Mouse (Mus musculus) neural tube, embryonic 14.5 days (tissue): Measurements from ENCODE around the gene Nrp2. TPM values are rescaled to one million over a fixed set of nuclear protein-coding genes. Genes with fewer than 3 reads are reported as not detected.

Source experiments
- ATAC-seq: fragments of 200-750 bp; cut with Nextera tagmentation; 2 replicates; pipeline ENCODE4 v1.8.0; 2017; ENCODE audit warnings: low read depth, mild to moderate bottlenecking, moderate TSS enrichment, moderate library complexity
- H3K27ac ChIP-seq: fragments of 300-500 bp; sonication (generic); 2 replicates; pipeline ENCODE4 v1.5.1; 2014; ENCODE audit warnings: low read depth, mild to moderate bottlenecking, control low read depth, low read length, moderate library complexity, mixed read lengths
- H3K27me3 ChIP-seq: fragments of 300-500 bp; sonication (generic); 2 replicates; pipeline ENCODE4 v1.6.1; 2014; ENCODE audit warnings: low read length; ENCODE audit not compliant: control insufficient read depth, insufficient read depth
- H3K36me3 ChIP-seq: fragments of 300-500 bp; sonication (generic); 2 replicates; pipeline ENCODE4 v1.6.1; 2014; ENCODE audit warnings: low read length, mixed read lengths; ENCODE audit not compliant: control insufficient read depth, insufficient read depth
- H3K4me1 ChIP-seq: fragments of 300-500 bp; sonication (generic); 2 replicates; pipeline ENCODE4 v1.6.1; 2014; ENCODE audit warnings: low read length; ENCODE audit not compliant: control insufficient read depth, insufficient read depth
- H3K4me2 ChIP-seq: fragments of 300-500 bp; sonication (generic); 2 replicates; pipeline ENCODE4 v1.6.1; 2014; ENCODE audit warnings: mild to moderate bottlenecking, low read depth, low read length, control low read depth
- H3K4me3 ChIP-seq: fragments of 300-500 bp; sonication (generic); 2 replicates; pipeline ENCODE4 v1.5.1; 2014; ENCODE audit warnings: low read depth, low read length, control low read depth, mixed read lengths
- H3K9ac ChIP-seq: fragments of 300-500 bp; sonication (generic); replicated peaks from 2 replicates; pipeline ENCODE4 v1.6.1; 2014; ENCODE audit warnings: low read depth, mild to moderate bottlenecking, control low read depth, low read length, mixed read lengths
- H3K9me3 ChIP-seq: fragments of 300-500 bp; sonication (generic); 2 replicates; pipeline ENCODE4 v1.6.1; 2016; ENCODE audit warnings: low read length; ENCODE audit not compliant: control insufficient read depth
- WGBS: fragments of 180-500 bp; shearing (Covaris S2); extraction: QIAGEN DNeasy Blood & Tissue Kit; methylation state at CpG from one replicate; pipeline ENCODE4 v1.1.7; 2014; 5-methylcytosine and 5-hydroxymethylcytosine counted together
- polyA plus RNA-seq: library from polyadenylated mRNA; unstranded; fragments of >200 nt; fragmentation: Nextera tagmentation; extraction: Ambion mirVana; gene quantifications from 2 replicates; pipeline ENCODE4 v1.2.1, GENCODE M21; 2014

Gene Nrp2
- polyA plus RNA-seq, 1 experiment from 2014 or later: 35.8 TPM

DNA sequence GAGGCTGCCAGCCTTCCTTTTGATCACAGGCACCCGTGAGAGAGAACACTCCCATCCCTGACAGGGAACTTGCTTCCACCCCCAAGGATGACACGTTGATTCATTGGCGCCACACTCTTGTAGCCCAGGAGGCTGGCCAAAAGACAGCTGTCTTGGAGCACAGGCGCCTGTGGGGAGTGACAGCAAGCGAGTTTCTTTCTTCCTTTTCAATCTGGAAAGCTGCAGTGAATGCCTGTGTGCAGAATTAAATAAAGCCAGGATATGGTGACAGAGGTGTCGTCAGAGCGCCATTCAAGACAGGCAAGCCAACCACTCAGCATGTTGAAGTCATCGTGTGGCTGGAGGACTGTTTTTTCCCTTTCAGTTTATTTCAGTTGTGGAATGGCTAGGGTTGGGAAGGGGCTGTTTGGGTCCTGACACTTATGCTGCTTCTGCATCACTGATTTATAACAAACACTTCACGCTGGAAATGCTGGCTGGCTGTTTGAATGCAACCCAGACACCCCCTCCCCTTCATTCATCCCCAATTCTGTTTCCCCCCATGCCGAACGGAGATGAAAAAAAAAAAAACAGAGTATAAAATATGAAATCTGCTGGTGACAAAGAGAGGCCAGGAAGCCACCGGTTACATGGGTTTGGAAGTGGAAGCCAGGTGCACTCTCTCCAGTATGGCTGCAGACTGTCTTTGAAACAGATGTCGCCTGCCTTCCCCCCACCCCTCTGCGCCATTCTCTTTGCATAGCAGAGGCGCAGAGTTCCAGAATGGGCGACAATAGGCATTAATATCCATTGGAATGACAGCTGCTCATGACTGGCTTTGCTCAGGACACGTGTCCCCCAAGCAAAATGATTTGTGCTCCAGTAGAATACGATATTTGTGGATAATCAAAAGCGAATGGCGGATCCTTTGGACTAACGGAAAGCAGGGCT, 20.4 kb upstream of the Nrp2 start:
- Histone ChIP-seq H3K4me2 (peak overlapping the region; percentile 22; the same call in 1 of the 2 replicates), H3K27me3 (no peaks in the 10 kb centered on the region), H3K9ac (no peak overlapping the region), H3K4me3 (no peak overlapping the region), H3K4me1 (peaks cover 4% of the 10 kb centered on the region; the same call in 1 of the 2 replicates), H3K27ac (peak overlapping the region; percentile 13; the same call in 1 of the 2 replicates), H3K9me3 (no peaks in the 10 kb centered on the region), H3K36me3 (no peaks in the 10 kb centered on the region)
- 24% methylated on average over 21 of the region's 21 CpGs for WGBS
- peak; percentile 56; the same call in 1 of the 2 replicates for ATAC-seq

GRCm38 (mm10) chr1:62683498-62683897, 19.6 kb upstream of the Nrp2 start:
- no peak overlapping the region for H3K27ac ChIP-seq
- no peak overlapping the region; the same call in 1 of the 2 replicates for H3K4me2 ChIP-seq
- H3K4me3 ChIP-seq: no peak overlapping the region
- H3K36me3 ChIP-seq: no peaks in the 10 kb centered on the region
- no peaks in the 10 kb centered on the region for H3K27me3 ChIP-seq
- 59% methylated on average over 2 of the region's 2 CpGs for WGBS
- ATAC-seq: no peak
- H3K4me1 ChIP-seq: peaks cover 4% of the 10 kb centered on the region; the same call in 1 of the 2 replicates
- no peaks in the 10 kb centered on the region for H3K9me3 ChIP-seq
- H3K9ac ChIP-seq: no peak overlapping the region

GRCm38 (mm10) chr1:62687511-62687910, 15.6 kb upstream of the Nrp2 start:
- WGBS: 79% methylated on average over 8 of the region's 8 CpGs
- Histone ChIP-seq H3K4me1 (peaks cover 4% of the 10 kb centered on the region; the same call in 1 of the 2 replicates), H3K4me2 (no peak overlapping the region), H3K9me3 (no peaks in the 10 kb centered on the region), H3K27me3 (no peaks in the 10 kb centered on the region), H3K27ac (no peak overlapping the region), H3K4me3 (no peak overlapping the region), H3K9ac (no peak overlapping the region), H3K36me3 (no peaks in the 10 kb centered on the region)
- no peak for ATAC-seq

DNA sequence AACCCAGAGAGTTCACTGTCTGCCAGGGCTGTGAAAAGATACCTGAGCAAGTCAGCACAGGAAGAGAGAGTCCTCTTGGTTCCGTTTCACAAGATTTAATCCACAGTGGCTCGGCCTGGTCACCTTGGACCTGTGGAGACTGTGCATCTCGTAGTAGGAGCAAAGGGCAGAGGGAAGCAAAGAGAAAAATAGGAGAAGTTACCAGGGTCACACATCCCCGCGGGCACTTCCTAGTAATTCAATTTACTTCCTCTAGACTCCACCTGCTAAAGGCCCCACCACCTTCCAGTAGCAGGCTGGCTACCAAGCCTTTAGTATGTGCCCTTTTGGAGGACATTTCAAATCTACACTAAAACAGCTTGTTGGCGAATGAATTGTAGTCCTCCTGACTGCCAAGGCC, 11.9 kb upstream of the Nrp2 start:
- WGBS: 90% methylated on average over 6 of the region's 6 CpGs
- ATAC-seq: no peak
- no peaks in the 10 kb centered on the region for H3K9me3 ChIP-seq
- H3K4me3 ChIP-seq: no peak overlapping the region
- H3K27ac ChIP-seq: no peak overlapping the region
- H3K36me3 ChIP-seq: no peaks in the 10 kb centered on the region
- no peaks in the 10 kb centered on the region for H3K4me1 ChIP-seq
- no peak overlapping the region for H3K4me2 ChIP-seq
- no peaks in the 10 kb centered on the region for H3K27me3 ChIP-seq
- no peak overlapping the region for H3K9ac ChIP-seq

DNA sequence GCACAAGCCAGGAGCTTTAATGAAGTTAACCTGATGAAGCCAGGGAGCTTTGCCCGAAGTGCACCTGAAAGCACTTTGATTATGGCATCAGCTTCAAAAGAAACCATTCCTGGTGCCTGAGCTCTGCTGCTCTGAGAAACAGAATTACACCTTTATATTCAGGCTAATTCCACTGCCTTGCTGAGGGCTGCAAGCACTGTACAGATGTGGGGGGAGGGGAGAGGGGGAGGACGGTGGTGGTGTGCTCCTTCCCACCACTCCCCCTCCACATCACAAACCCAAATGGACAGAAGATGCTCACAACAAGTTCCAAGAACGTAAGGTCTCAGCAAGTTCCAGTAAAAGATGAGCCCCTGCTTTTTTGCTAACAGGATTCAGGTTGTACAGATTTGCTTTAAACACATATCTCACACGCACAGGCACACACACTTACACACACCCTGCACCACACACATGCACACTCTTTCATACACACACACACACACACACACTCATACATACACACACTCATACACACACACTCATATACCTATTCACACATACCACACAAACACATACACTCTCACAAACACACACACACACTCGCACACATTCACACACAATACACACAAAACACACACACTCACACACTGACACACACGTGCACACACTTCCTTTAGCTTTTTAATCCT, 6.6 kb upstream of the Nrp2 start:
- no peaks in the 10 kb centered on the region for H3K4me1 ChIP-seq
- H3K27ac ChIP-seq: no peak overlapping the region
- ATAC-seq: no peak
- no peak overlapping the region; the same call in 1 of the 2 replicates for H3K4me2 ChIP-seq
- H3K36me3 ChIP-seq: no peaks in the 10 kb centered on the region
- H3K9ac ChIP-seq: no peak overlapping the region
- no peaks in the 10 kb centered on the region for H3K27me3 ChIP-seq
- no peaks in the 10 kb centered on the region for H3K9me3 ChIP-seq
- WGBS: 46% methylated on average over 6 of the region's 6 CpGs
- H3K4me3 ChIP-seq: no peak overlapping the region

DNA sequence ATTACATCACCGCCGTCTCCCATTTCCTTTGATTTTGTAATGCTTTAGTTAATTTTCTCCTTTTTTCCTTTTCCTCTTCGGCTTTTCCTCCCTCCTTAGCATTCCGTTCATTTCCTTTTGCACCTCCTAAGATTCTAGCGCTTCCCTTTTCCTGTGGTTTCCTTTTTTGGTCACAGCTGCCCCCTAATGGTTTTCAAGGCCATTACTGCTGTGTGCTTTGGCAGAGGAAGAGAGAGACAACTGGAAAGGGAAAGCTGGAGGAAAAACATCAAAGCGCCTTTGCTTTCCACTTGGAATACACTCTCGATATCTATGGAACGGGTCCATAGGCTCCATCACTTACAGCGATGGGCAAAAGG, 6.1 kb upstream of the Nrp2 start:
- Histone ChIP-seq H3K4me3 (no peak overlapping the region), H3K27ac (no peak overlapping the region), H3K9me3 (no peaks in the 10 kb centered on the region), H3K9ac (no peak overlapping the region), H3K36me3 (no peaks in the 10 kb centered on the region), H3K4me1 (no peaks in the 10 kb centered on the region), H3K27me3 (no peaks in the 10 kb centered on the region), H3K4me2 (no peak overlapping the region; the same call in 1 of the 2 replicates)
- ATAC-seq: peak; percentile 78; the same call in 1 of the 2 replicates
- WGBS: 25% methylated on average over 9 of the region's 9 CpGs

DNA sequence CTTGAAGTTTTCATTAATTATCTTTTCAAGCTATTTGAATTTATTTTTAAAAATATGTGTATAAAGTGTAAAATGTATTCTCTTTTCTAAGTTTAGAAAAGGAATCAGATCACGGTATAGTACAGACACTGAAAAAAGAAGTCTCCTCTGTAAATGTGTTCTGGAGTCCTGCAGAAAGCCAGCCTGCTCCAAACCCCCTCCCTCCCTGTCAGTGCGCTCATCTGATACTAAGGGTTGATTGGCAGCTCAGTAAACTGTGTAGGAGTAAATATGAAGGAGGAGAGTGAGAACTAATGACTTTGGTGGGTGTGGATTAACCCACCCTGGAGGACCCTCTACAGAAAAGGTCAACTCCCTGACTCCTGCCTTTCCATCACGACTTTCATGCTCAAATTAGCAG, 5.7 kb upstream of the Nrp2 start:
- H3K4me1 ChIP-seq: no peaks in the 10 kb centered on the region
- H3K4me3 ChIP-seq: no peak overlapping the region
- H3K36me3 ChIP-seq: no peaks in the 10 kb centered on the region
- no peak overlapping the region for H3K9ac ChIP-seq
- H3K4me2 ChIP-seq: no peak overlapping the region
- ATAC-seq: no peak
- H3K9me3 ChIP-seq: no peaks in the 10 kb centered on the region
- no peaks in the 10 kb centered on the region for H3K27me3 ChIP-seq
- whole genome bisulfite sequencing: 58% methylated on average over 3 of the region's 3 CpGs
- H3K27ac ChIP-seq: no peak overlapping the region

DNA sequence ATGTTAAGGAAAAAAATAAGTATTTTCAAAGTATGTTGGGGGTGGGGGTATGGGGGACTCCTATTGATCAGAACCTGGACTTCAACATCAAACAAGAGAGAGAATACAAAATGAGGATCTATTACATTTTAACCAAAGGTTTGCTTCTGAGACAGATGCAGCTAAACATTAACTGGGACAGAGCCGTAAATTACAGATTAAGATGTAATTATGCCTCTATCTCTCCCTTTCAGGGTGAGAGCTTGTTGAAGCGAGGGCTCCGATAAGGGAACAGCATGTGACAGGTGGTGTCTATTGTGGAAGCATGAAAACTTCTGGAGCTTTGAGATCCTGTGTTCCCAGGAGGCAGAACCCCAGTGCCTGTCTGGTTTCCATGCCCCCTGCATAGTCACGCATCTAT, 3.3 kb upstream of the Nrp2 start:
- WGBS: 39% methylated on average over 4 of the region's 4 CpGs
- ATAC-seq: no peak
- H3K4me2 ChIP-seq: no peak overlapping the region

More for the DNA sequence above, 3.3 kb upstream of the Nrp2 start:
- Histone ChIP-seq H3K4me1 (0 out of 2 replicates have a peak, but pooled peaks cover under 1% of the 10 kb centered on the region), H3K9ac (no peak overlapping the region), H3K27ac (no peak overlapping the region), H3K27me3 (no peaks in the 10 kb centered on the region), H3K4me3 (no peak overlapping the region), H3K36me3 (no peaks in the 10 kb centered on the region), H3K9me3 (no peaks in the 10 kb centered on the region)
